Mouse (Mus musculus) CD8-positive naive resting alpha-beta T cell, adult 2 months (primary cell): Measurements from ENCODE around the gene 5530401A14Rik.

Experiments
- DNase-seq, 2 experiments: peaks; one replicate each; pipeline ENCODE4 v3.0.0; 2022; ENCODE audit warnings: low read depth in 2 of 2, low spot score in 2 of 2

The 5530401A14Rik gene

GRCm38 (mm10) chr11:81926393-81926792 is 65.9 kb downstream of the 5530401A14Rik start:
- no peak for DNase-seq

GRCm38 (mm10) chr11:81937516-81937915 is 77.0 kb downstream of the 5530401A14Rik start:
- DNase-seq, result no peak

GRCm38 (mm10) chr11:81940988-81941387 is 80.5 kb downstream of the 5530401A14Rik start:
- no peak for DNase-seq

GRCm38 (mm10) chr11:81942167-81942566 is 81.7 kb downstream of the 5530401A14Rik start:
- DNase-seq, result no peak
